Mouse (Mus musculus) heart, postnatal 4 days (tissue): Measurements from ENCODE around the gene Nek11. TPM values are rescaled to one million over a fixed set of nuclear protein-coding genes. Genes with fewer than 3 reads are reported as not detected.
"Not testable (repeated sequence)": the region's sequence is repeated elsewhere in the genome, so short reads cannot be mapped to it uniquely, and the experiment has no call there.

ENCODE experiments used
- DNase-seq: peaks from one replicate; pipeline ENCODE4 v3.0.0; 2021
- total RNA-seq, 2 experiments: library from RNA; stranded (reverse); gene quantifications; 2 replicates each; pipeline ENCODE4 v1.2.3; 2021

Nek11 gene
- total RNA-seq, 2 experiments from 2014 or later, result not detected

DNA sequence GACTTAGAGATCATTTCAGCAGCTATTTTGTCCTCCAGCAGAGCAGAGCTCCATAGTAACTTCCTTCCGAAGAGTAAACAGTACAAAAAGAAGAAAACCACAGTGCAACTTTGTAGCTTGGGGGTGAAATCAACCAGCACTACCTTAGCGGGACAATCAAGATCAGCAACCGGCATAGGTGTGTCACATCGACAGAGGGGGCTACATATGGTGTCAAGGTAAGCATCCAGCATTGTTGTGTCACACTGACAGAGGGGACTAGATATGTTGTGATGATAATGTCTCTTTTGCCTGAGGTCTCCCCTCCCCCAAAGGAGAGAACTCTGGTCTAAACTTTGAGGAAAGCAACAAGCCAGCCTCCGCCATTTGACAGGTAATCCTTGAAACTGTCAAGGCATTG, 260.8 kb downstream of the Nek11 start:
- no peak for DNase-seq

DNA sequence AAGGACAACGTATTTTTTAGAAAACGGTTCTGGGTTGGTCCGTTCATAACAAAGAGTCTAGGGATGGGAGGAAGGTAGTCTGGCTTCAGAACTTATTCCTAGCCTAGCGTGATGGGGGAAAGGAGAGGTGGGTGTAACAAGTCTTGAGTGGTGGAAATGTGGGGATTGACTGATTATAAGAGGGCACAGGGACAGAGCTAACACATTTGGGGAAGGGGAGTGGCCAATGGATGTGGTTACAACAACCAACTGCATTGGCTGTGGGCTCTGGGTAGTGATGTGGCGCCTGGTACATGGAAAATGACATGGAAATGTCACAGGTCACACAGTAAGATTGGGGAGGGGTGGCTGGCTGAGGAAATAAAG, 263.3 kb downstream of the Nek11 start:
- DNase-seq, result no peak

- DNase-seq, result peak; percentile 89
Measured at GRCm38 (mm10) chr9:105131253-105132001, 263.9 kb downstream of the Nek11 start, which contains the start of gene Nudt16. TSS of gene Nudt16 (minus strand) at chr9:105131824.

DNA sequence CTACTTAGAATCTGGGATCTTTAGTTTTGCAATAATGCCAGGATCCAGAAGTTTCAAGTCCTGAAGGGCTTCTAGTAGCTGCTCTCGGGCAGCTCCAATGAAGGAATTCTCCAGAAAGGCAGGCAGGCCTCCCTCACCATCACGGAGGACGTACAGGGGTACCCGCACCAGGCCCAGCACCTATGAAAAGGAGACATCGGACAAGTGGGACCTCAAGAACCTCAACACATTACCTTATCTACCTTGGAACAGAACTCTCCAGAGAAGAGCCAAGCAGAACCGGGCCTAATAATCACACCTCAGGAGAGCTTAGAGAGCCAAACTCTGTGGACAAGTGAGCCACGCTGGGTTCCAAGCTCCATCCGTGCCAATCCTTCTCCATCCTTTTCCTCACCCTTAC, 265.0 kb downstream of the Nek11 start:
- DNase-seq, result no peak

GRCm38 (mm10) chr9:105125206-105125605, 270.1 kb downstream of the Nek11 start:
- DNase-seq, result not testable (repeated sequence)

Other genes starting within 250 kb of the Nek11 start
- 10 to 100 TPM; 13.6 to 16.0 TPM for gene Aste1, start 132 bp downstream of the Nek11 start, total RNA-seq
- 10 to 100 TPM; 45.6 to 56.2 TPM for gene Atp2c1, start 131.8 kb upstream of the Nek11 start, total RNA-seq
- 10 to 100 TPM; 21.0 to 23.5 TPM for gene Pik3r4, start 247.5 kb upstream of the Nek11 start, total RNA-seq